ENCODE assay signal across 9 mouse cellular contexts in genomic region chr8:122459990-122460389, GRCm38 (mm10). TPM values are rescaled to one million over a fixed set of nuclear protein-coding genes. Genes with fewer than 3 reads are reported as not detected.
DNase-seq lines count a peak whose midpoint lies in the region; ATAC-seq and TF ChIP-seq lines count a peak whose summit lies in the region.
"Had no signal": no experiment of that assay in that cellular context is flagged by ENCODE, and none has a peak within 500 bp of the region (broad histone marks: within the 10 kb centered on the region; RNA-seq: fewer than 3 reads in every experiment).

No protein-coding gene starts in this region.

- peaks cover 50% of the 10 kb centered on the region for H3K4me1 ChIP-seq in forebrain, embryonic 10.5 days
- peaks cover 7% of the 10 kb centered on the region for H3K4me1 ChIP-seq in forebrain, embryonic 16.5 days (replicated peaks; ENCODE audit: control insufficient read depth, insufficient read depth, low read length)
- H3K4me1 ChIP-seq in thymus, adult 2 months (replicated peaks; ENCODE audit: control insufficient read depth, insufficient read depth, low read length): peaks cover 54% of the 10 kb centered on the region
- H3K4me1 ChIP-seq in midbrain, embryonic 10.5 days: peaks cover 30% of the 10 kb centered on the region

- H3K9ac ChIP-seq in forebrain, embryonic 16.5 days (replicated peaks; ENCODE audit: low read depth, low read length): no peak overlapping the region

- H3K36me3 ChIP-seq in forebrain, embryonic 10.5 days (replicated peaks): no peaks in the 10 kb centered on the region
- H3K36me3 ChIP-seq in forebrain, embryonic 16.5 days (ENCODE audit: control insufficient read depth, insufficient read depth): no peaks in the 10 kb centered on the region
- H3K36me3 ChIP-seq in thymus, adult 2 months (ENCODE audit: control insufficient read depth, insufficient read depth, low read length): no peaks in the 10 kb centered on the region
- no peaks in the 10 kb centered on the region for H3K36me3 ChIP-seq in midbrain, embryonic 10.5 days

- H3K27ac ChIP-seq in forebrain, embryonic 10.5 days: 0 out of 2 replicates have a peak overlapping the region, but pooled peaks have one; percentile 1
- H3K27ac ChIP-seq in forebrain, embryonic 16.5 days (ENCODE audit: low read length): no peak overlapping the region
- peak overlapping the region; percentile 17; the same call in 1 of the 2 replicates for H3K27ac ChIP-seq in thymus, adult 2 months (ENCODE audit: control insufficient read depth, insufficient read depth, low read length)
- H3K27ac ChIP-seq in midbrain, embryonic 10.5 days (replicated peaks): no peak overlapping the region

- no peak for TF ChIP-seq CTCF in thymus, adult 2 months (IDR thresholded peaks at IDR 0.05; ENCODE audit: borderline replicate concordance, control insufficient read depth, extremely low read depth, insufficient read depth, low read length, poor library complexity)

- ATAC-seq in forebrain, embryonic 16.5 days: no peak

- DNase-seq in forebrain, embryonic 10.5 days (ENCODE audit: extremely low spot score, low spot score): no peak
- peak; percentile 46 for DNase-seq in thymus, adult 2 months
- DNase-seq in thymus, postnatal 10 days (ENCODE audit: low spot score in 2 of 2): no peak
- DNase-seq in midbrain, embryonic 10.5 days (ENCODE audit: low spot score): no peak
- DNase-seq in right cerebral cortex, postnatal 25 days: no peak
- DNase-seq in frontal cortex, postnatal 14 days (ENCODE audit: low spot score in 2 of 2): no peak
- DNase-seq in gastrocnemius, postnatal 10 days: no peak

- TF ChIP-seq POLR2A in thymus, adult 2 months (IDR thresholded peaks at IDR 0.05; ENCODE audit: control insufficient read depth, extremely low read depth, insufficient read depth, low read length, poor library complexity): no peak

- peaks cover 76% of the 10 kb centered on the region for H3K27me3 ChIP-seq in forebrain, embryonic 10.5 days (ENCODE audit: poor library complexity, severe bottlenecking)
- peaks cover 48% of the 10 kb centered on the region for H3K27me3 ChIP-seq in forebrain, embryonic 16.5 days (replicated peaks; ENCODE audit: control insufficient read depth, insufficient read depth, low read length)
- no peaks in the 10 kb centered on the region for H3K27me3 ChIP-seq in thymus, adult 2 months (ENCODE audit: control insufficient read depth, insufficient read depth, low read length)
- peaks cover 80% of the 10 kb centered on the region for H3K27me3 ChIP-seq in midbrain, embryonic 10.5 days (ENCODE audit: low read depth, poor library complexity, severe bottlenecking)

- peak overlapping the region; percentile 48 for H3K4me3 ChIP-seq in forebrain, embryonic 10.5 days
- no peak overlapping the region for H3K4me3 ChIP-seq in forebrain, embryonic 16.5 days (replicated peaks; ENCODE audit: low read length)
- peak overlapping the region; percentile 45 for H3K4me3 ChIP-seq in thymus, adult 2 months (ENCODE audit: control insufficient read depth, insufficient read depth, low read length)
- peak overlapping the region; percentile 53 for H3K4me3 ChIP-seq in midbrain, embryonic 10.5 days

- H3K9me3 ChIP-seq in forebrain, embryonic 10.5 days: no peaks in the 10 kb centered on the region
- no peaks in the 10 kb centered on the region for H3K9me3 ChIP-seq in forebrain, embryonic 16.5 days (ENCODE audit: control insufficient read depth, low read length)
- no peaks in the 10 kb centered on the region for H3K9me3 ChIP-seq in midbrain, embryonic 10.5 days (replicated peaks)

- WGBS in forebrain, embryonic 10.5 days: 34% methylated on average over 7 of the region's 7 CpGs
- 33% methylated on average over 7 of the region's 7 CpGs for WGBS in forebrain, embryonic 16.5 days
- 6% methylated on average over 7 of the region's 7 CpGs for WGBS in thymus, adult 2 months
- 30% methylated on average over 7 of the region's 7 CpGs for WGBS in midbrain, embryonic 10.5 days

- H3K4me2 ChIP-seq in forebrain, embryonic 16.5 days (ENCODE audit: low read length): no peak overlapping the region; the same call in 1 of the 2 replicates

RNA-seq across cellular contexts. Expression of gene Snai3, which starts 0.5 kb away (rescaled TPM):
- polyA plus RNA-seq in forebrain, embryonic 10.5 days (2016; fragmentation: Nextera tagmentation; extraction: Ambion mirVana): 0.18 and 0.22 TPM in 2 replicates
- not detected in 2 replicates for polyA plus RNA-seq in forebrain, embryonic 16.5 days (2015; fragmentation: Nextera tagmentation; extraction: Ambion mirVana)
- polyA plus RNA-seq in thymus, adult 2 months (2012; rRNA removed): 47.1 and 51.1 TPM in 2 replicates
- polyA plus RNA-seq in midbrain, embryonic 10.5 days (2016; fragmentation: Nextera tagmentation; extraction: Ambion mirVana): 0.07 TPM in 1 of 2 replicates, not detected in the other
- total RNA-seq in gastrocnemius, postnatal 10 days (2021): 1 to 10 TPM; 2.5 to 3.1 TPM
- polyA plus RNA-seq: brain, embryonic 14.5 days had no signal

RNA-seq across cellular contexts. Expression of gene Rnf166, which starts 15.9 kb away (rescaled TPM):
- 31.0 and 33.0 TPM in 2 replicates for polyA plus RNA-seq in forebrain, embryonic 10.5 days (2016; fragmentation: Nextera tagmentation; extraction: Ambion mirVana)
- 39.6 and 41.8 TPM in 2 replicates for polyA plus RNA-seq in forebrain, embryonic 16.5 days (2015; fragmentation: Nextera tagmentation; extraction: Ambion mirVana)
- 273 and 296 TPM in 2 replicates for polyA plus RNA-seq in thymus, adult 2 months (2012; rRNA removed)
- 31.7 and 35.6 TPM in 2 replicates for polyA plus RNA-seq in midbrain, embryonic 10.5 days (2016; fragmentation: Nextera tagmentation; extraction: Ambion mirVana)
- total RNA-seq in gastrocnemius, postnatal 10 days (2021): 10 to 100 TPM; 26.2 to 28.0 TPM

RNA-seq across cellular contexts. Expression of gene Ctu2, which starts 16.0 kb away (rescaled TPM):
- polyA plus RNA-seq in forebrain, embryonic 10.5 days (2016; fragmentation: Nextera tagmentation; extraction: Ambion mirVana): 84.7 and 89.1 TPM in 2 replicates
- polyA plus RNA-seq in forebrain, embryonic 16.5 days (2015; fragmentation: Nextera tagmentation; extraction: Ambion mirVana): 72.5 and 87.3 TPM in 2 replicates
- 118 and 136 TPM in 2 replicates for polyA plus RNA-seq in thymus, adult 2 months (2012; rRNA removed)
- polyA plus RNA-seq in midbrain, embryonic 10.5 days (2016; fragmentation: Nextera tagmentation; extraction: Ambion mirVana): 71.5 and 72.6 TPM in 2 replicates
- total RNA-seq in gastrocnemius, postnatal 10 days (2021): 10 to 100 TPM; 12.0 to 13.3 TPM

RNA-seq across cellular contexts. Expression of gene Mvd, which starts 16.8 kb away (rescaled TPM):
- polyA plus RNA-seq in forebrain, embryonic 10.5 days (2016; fragmentation: Nextera tagmentation; extraction: Ambion mirVana): 52.1 and 54.2 TPM in 2 replicates
- 51.0 and 60.0 TPM in 2 replicates for polyA plus RNA-seq in forebrain, embryonic 16.5 days (2015; fragmentation: Nextera tagmentation; extraction: Ambion mirVana)
- polyA plus RNA-seq in thymus, adult 2 months (2012; rRNA removed): 25.0 and 26.2 TPM in 2 replicates
- 60.3 and 60.7 TPM in 2 replicates for polyA plus RNA-seq in midbrain, embryonic 10.5 days (2016; fragmentation: Nextera tagmentation; extraction: Ambion mirVana)
- total RNA-seq in gastrocnemius, postnatal 10 days (2021): 1 to 10 TPM; 6.9 to 7.9 TPM

RNA-seq across cellular contexts. Expression of gene Cyba, which starts 27.3 kb away (rescaled TPM):
- polyA plus RNA-seq in forebrain, embryonic 10.5 days (2016; fragmentation: Nextera tagmentation; extraction: Ambion mirVana): 70.0 and 75.7 TPM in 2 replicates
- 25.1 and 30.5 TPM in 2 replicates for polyA plus RNA-seq in forebrain, embryonic 16.5 days (2015; fragmentation: Nextera tagmentation; extraction: Ambion mirVana)
- 671 and 705 TPM in 2 replicates for polyA plus RNA-seq in thymus, adult 2 months (2012; rRNA removed)
- 75.8 and 80.9 TPM in 2 replicates for polyA plus RNA-seq in midbrain, embryonic 10.5 days (2016; fragmentation: Nextera tagmentation; extraction: Ambion mirVana)
- 10 to 100 TPM; 23.8 to 28.6 TPM for total RNA-seq in gastrocnemius, postnatal 10 days (2021)

Comparison
In these comparisons a context has a peak if more than half of its experiments do, and no peak if none do; other contexts are left out.
1. H3K27ac ChIP-seq: peak in forebrain, embryonic 10.5 days (single experiment) and thymus, adult 2 months (single experiment); none in forebrain, embryonic 16.5 days (single experiment) and midbrain, embryonic 10.5 days (single experiment).
2. RNA of gene Snai3, which starts 0.5 kb away (polyA plus RNA-seq): 47.1 to 51.1 TPM in thymus, adult 2 months; 0.18 to 0.22 TPM in forebrain, embryonic 10.5 days, not detected in forebrain, embryonic 16.5 days and 0.07 TPM in midbrain, embryonic 10.5 days; every median in the first group is over 10 times any median in the second.